Mouse (Mus musculus) right cerebral cortex, postnatal 10 days (tissue): ENCODE data around the gene Ifne.
"Not testable (repeated sequence)": the region's sequence is repeated elsewhere in the genome, so short reads cannot be mapped to it uniquely, and the experiment has no call there.

ENCODE experiments used
- DNase-seq, 2 experiments: peaks; one replicate each; pipeline ENCODE4 v3.0.0; 2021; ENCODE audit warnings: low spot score in 2 of 2

Ifne gene

DNA sequence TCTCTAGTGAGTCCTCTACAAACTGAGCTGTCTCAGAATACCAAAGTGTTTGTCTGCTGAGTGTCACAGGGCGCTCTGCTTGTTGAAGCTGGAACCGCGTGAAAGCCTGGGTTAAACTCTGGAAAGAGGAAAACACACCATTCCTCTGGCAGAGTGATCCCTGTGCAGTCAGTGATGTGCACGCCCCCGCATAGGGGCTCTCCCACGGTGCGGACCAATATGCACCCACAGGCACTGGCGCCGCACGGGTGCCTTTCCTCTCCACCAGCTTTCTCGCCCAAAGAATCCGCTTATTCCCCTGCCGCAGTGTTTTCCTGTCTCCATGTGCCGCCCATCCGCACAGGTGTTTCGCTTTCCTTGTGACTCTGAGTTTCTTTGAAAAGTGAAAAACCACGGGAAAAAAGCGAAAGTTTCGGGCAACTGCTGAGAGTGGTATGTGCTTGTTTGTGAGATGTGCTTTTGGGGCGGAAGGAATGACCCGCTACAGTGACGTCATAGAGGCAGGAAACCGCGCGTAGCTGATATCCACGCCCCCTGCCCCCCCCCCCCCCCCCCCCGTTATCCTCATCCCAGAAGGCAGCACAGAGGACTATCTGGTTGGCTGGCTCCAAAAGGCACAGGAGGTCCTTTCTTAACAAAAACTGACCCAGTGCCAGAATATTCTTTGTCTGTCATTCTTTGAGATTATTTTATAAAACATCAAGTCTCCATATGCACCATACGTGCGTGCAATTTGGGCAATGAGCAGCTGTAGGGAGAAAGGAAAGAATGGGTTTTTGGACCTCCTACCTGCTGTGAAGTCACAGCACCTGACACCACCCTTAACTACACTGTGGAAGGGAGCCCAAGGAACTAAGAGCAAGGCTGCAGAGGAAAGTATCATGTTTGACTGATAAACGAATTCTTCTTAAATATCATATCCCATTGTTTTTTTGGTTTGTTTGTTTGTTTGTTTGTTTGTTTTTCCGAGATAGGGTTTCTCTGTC is 11.8 kb downstream of the Ifne start:
- DNase-seq: peak; percentile 26 to 27

DNA sequence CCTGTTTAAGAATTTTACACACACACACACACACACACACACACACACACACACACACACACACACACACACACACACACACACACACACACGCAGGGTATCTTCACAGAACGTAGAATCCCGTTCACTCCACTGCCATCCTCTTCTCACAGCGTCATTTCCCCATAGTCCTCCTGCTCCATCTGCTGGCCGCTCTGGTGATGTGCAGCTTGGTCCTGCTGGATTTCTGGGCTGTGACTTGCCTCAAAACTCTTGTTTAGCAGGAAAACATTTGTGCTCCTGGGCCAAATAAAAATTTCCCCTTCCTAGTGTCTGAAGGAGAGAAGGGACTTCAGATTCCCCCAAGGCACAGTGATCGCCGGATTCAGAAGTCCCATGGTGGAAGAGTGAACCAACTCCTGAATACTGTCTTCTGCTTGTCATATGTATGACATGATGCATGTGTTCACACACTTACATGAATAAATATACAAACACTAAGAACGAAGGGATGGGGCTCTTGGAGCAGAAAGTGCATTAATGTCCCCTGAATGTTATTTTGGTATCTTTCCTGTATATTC is 12.6 kb downstream of the Ifne start:
- peak; percentile 74 to 83 for DNase-seq

DNA sequence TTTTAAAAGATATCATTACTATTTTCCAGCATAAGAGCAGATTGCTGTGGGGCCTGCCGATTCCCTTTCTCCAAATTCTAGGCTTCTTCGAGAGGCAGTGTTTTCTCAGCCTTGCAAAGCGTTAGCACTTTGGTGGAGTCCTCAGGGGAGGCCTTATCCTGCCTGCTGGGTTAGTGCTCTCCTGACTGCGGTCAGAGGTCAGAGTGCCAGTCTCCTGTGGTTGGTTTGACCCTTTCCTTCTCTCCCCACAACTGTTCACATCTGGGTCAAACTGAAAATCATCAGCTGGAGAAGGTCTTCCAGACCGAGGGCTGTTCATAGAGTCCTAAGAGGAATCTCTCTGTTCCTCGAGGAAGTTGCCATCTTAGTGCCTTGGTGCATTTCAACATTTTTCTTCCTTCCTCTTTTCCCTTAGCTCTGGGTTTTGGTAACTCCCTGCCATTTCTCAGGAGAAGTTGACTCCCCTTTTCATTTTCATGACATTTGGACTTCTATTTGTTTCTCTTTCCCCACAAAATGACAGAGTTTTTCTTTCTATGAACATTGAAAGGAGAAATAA is 14.9 kb downstream of the Ifne start:
- DNase-seq: no peak

DNA sequence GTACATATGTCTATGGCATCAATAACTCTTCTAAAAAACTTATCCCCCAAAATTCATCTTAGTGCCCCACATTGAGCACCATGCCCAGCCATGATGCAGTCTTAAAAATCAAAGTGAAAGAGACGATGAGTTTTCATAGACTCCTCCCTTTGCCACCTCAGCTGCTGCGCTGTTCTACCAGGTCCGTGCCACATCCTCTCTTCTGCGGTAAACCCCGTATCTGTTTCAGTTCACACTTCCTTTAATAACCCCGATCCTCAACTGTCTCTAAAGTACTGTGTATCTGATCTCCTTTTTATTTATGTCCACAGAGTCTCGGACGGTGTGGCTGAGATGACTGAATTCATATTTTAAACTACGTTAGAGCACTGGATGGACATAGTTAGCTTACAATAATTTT is 15.4 kb downstream of the Ifne start:
- no peak for DNase-seq

DNA sequence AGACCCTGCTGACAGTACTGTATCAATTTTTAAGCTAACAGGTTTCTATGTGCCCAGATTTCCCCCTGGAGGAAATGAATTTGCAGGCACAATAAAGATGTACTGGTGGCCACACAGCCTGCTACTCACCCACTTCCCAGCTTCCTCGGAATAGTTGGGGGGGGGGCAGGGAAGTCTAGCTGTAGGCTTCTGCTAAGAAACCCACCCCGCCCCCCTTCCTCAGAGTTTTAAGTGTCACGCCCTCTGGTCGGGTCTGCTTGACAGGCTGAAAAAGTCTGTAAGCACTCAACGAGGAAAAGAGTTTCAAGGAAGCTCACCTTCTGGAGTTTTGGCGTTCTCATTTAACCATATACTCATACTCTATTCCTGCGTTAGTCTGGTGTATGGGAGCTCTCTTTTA is 16.7 kb downstream of the Ifne start:
- DNase-seq: no peak

DNA sequence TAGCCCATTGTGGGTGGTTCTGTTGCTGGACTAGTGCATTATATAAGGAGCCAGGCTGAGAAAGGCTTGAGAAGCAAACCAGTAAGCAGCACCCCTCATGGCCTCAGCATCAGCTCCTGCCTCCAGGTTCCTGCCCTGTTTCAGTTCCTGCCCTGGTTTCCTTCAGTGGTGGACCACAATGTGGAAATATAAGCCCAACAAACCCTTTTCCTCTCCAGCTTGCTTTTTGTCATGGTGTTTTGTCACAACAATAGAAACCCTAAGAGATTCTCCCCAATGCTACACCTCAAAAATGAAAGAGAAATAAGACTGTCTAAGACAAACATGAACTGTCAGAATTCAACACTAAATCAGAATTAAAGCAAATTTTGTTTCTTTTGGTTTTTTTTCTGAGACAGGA is 20.8 kb downstream of the Ifne start:
- DNase-seq: no peak

DNA sequence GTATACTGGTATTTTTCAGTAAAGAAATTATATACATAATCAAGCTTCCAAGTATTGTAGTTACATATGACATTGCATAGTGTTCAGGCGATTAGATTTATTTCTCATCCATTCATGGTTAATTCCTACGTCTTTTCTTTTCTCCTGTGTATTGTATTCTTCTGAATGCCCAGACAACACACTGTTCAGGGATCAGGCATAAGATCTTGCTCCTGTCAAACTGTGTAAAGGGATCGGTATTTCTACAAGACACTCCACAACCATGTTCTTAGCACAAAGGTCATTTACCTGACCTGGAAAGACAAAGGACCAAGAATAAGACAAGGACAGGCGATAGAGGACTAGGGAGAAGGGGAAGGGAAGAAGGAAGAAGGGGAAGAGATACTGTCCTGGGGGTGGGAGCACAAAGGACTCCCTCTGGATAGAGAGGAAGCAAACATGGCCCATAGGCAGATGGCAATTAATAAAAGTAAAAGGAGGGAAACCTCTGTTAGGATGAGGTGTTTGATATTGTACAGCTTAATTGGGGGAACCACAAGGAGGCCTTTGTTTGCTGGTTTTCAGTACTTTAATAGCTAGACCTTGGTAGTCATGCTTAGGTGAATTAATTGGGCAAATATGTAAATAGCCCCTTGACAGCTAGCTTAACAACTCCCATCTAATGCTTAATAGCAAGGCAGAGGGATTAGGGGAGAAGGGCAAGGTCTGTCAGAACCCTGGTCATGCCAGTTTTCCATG is 28.8 kb downstream of the Ifne start:
- DNase-seq: no peak

DNA sequence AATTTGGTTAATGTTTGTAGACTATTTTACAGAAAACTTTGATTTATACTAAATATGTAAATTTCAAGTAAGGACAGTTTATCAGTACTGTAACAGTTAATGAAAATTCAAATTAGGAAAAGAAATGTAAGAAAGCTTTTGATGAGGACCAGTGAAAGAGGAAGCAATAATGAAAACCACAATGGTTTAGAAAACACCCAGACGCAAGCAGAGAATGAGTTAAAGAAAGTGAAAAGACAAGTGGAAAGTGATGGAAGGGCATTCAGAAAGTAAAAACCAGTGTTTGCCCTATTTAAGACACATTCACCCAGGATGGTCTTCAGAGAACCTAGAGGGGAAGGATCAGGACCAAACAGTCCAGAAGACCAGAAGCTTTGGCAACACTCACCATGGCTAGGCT is 30.3 kb downstream of the Ifne start, which contains the start of gene Ifna1:
Gene Ifna1 (plus strand): TSS at position 390 of the 400 bp plus-strand sequence.
- DNase-seq: no peak

DNA sequence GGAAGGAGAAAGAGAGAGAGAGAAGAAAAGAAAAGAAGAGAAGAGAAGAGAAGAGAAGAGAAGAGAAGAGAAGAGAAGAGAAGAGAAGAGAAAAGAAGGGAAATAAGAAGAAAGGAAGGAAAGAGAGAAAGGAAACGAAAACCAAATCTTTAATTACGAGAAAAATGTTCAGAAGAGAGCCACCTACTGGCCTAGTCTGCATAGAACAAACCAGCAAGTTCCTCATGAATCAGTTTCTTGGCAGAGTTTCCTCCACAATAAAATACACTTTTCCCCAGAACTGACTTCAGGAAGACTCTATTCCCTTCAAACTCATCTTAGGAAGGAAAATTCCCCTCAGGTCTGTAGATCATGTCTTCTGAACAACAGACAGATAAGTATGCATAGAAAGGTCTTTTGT is 34.7 kb downstream of the Ifne start:
- no peak for DNase-seq

DNA sequence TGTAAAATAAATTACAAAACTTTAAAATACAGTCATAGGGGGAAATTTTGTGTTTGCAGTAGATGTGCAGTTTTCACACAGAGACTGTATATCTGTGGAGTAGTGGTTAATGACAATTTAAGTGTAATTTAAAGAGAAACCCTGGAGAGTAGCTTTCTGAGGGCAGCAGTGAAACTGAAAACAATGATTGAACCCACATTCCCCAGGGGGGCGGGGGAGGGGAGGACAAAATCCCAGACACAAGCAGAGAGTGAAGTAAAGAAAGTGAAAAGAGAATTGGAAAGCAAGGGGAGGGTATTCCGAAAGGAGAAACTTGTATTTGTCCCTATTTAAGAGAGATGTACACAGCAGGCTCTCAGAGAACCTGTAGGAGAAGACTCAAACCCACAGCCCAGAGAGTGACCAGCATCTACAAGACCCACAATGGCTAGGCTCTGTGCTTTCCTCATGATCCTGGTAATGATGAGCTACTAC is 38.5 kb downstream of the Ifne start, which contains the start of gene Ifna4:
Gene Ifna4 (plus strand): TSS at position 424 of the 474 bp plus-strand sequence.
- no peak for DNase-seq

DNA sequence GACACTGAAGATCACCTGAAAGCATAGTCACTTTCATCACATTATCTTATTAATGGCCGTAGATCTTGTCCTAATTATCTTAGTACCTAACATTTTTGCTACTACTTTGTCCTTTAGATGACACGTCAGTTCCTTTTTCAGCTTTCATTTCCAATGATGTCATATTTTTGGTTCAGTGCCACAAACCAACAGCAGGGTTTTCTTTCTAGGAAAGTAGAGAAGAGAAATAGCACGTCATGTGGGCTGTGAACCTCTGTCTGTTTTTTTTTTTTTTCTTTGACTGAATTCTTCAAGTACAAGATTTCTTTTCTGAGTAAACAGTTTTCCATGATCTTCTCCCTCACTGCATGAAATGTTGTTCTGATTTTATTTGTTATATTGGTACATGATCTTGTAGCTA is 39.9 kb downstream of the Ifne start:
- no peak for DNase-seq

DNA sequence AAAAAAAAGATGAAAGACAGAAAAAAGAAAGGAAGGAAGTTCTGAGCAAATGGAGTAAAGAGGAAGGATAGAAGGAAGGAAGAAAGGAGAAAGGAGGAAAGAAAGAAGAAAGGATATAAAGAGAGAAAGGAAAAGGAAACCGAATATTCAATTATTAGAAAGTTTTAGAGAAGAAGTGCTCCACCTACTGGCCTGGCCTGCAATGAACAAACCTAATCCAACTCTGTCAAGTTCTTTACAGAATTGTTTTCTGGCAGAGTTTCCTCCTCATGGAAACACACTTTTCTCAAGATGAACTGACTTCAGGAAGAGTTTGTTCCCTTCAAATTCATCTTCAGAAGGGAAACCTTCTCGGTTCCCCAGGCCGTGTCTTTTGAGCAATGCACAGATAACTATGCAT is 41.2 kb downstream of the Ifne start:
- no peak for DNase-seq

DNA sequence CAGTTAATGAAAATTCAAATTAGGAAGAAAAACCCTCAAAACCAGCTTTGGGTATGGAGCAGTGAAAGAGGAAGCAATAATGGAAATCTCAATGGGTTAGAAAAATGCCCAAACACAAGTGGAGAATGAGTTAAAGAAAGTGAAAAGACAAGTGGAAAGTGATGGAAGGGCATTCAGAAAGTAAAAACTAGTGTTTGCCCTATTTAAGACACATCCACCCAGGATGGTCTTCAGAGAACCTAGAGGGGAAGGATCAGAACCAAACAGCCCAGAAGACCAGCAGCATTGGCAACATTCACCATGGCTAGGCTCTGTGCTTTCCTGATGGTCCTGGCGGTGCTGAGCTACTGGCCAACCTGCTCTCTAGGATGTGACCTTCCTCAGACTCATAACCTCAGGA is 44.8 kb downstream of the Ifne start, which contains the start of gene Ifna5:
Gene Ifna5 (plus strand): TSS at position 301 of the 400 bp plus-strand sequence.
- not testable (repeated sequence) for DNase-seq

DNA sequence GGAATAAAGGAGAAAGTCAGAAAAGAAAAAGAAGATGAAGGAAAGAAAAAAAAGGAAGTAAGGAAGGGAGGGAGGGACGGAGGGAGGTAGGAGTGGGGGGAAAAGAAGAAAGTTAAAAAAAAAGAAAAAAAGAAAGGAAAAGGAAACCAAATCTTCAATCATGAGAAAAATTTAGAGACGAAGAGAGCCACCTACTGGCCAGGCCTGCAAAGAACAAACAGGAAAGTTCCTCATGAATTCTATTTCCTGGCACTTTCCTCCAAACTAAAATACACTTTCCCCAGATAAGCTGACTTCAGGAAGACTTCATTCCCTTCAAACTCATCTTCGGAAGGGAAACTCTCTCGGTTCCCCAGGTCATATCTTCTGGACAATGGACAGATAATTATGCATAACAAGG is 49.5 kb downstream of the Ifne start:
- DNase-seq: peak; percentile 35 to 56
